Mouse (Mus musculus) myocyte (in vitro differentiated cells): ENCODE measurements around the gene Ago3.

Source experiments
- CEBPB ChIP-seq: IDR thresholded peaks from 2 replicates; pipeline ENCODE4 v1.6.1; 2011; ENCODE audit warnings: mild to moderate bottlenecking, moderate library complexity; ENCODE audit not compliant: poor library complexity, insufficient read depth, severe bottlenecking
- E2F4 ChIP-seq: IDR thresholded peaks from one replicate; pipeline ENCODE4 v1.6.1; 2011; ENCODE audit warnings: mild to moderate bottlenecking, control low read depth, moderate library complexity; ENCODE audit not compliant: insufficient read depth
- MAX ChIP-seq: IDR thresholded peaks from one replicate; pipeline ENCODE4 v1.6.1; 2011; ENCODE audit warnings: low read depth, mild to moderate bottlenecking, control low read depth
- MYOD1 ChIP-seq, 3 experiments: IDR thresholded peaks; one replicate each; pipeline ENCODE4 v1.6.1; 2011; ENCODE audit warnings: control low read depth in 2 of 3, low read depth in 2 of 3, mild to moderate bottlenecking in 2 of 3, moderate library complexity in 1 of 3; ENCODE audit not compliant: insufficient read length in 2 of 3, control insufficient read depth in 1 of 3
- MYOG ChIP-seq, 3 experiments: IDR thresholded peaks; one replicate each; pipeline ENCODE4 v1.6.1; 2011; ENCODE audit warnings: control low read depth in 2 of 3, low read depth in 2 of 3, mild to moderate bottlenecking in 2 of 3; ENCODE audit not compliant: insufficient read length in 2 of 3, control insufficient read depth in 1 of 3, insufficient read depth in 1 of 3
- POLR2A ChIP-seq: IDR thresholded peaks from one replicate; pipeline ENCODE4 v1.6.1; 2011; ENCODE audit warnings: low read depth, mild to moderate bottlenecking, control low read depth, moderate library complexity; ENCODE audit not compliant: insufficient read length
- POLR2AphosphoS2 ChIP-seq: IDR thresholded peaks from one replicate; pipeline ENCODE4 v1.6.1; 2011; ENCODE audit warnings: low read depth, control low read depth; ENCODE audit not compliant: insufficient read length
- SRF ChIP-seq: IDR thresholded peaks from one replicate; pipeline ENCODE4 v1.6.1; 2011; ENCODE audit warnings: low read depth; ENCODE audit not compliant: control insufficient read depth, insufficient read length
- TCF12 ChIP-seq: IDR thresholded peaks from one replicate; pipeline ENCODE4 v1.6.1; 2011; ENCODE audit warnings: mild to moderate bottlenecking, control low read depth; ENCODE audit not compliant: poor library complexity, insufficient read depth, severe bottlenecking
- TCF3 ChIP-seq: IDR thresholded peaks from one replicate; pipeline ENCODE4 v1.6.1; 2011; ENCODE audit warnings: low read depth, control low read depth; ENCODE audit not compliant: insufficient read length
- USF1 ChIP-seq: IDR thresholded peaks from one replicate; pipeline ENCODE4 v1.6.1; 2011; ENCODE audit warnings: low read depth, mild to moderate bottlenecking, control low read depth, moderate library complexity

DNA sequence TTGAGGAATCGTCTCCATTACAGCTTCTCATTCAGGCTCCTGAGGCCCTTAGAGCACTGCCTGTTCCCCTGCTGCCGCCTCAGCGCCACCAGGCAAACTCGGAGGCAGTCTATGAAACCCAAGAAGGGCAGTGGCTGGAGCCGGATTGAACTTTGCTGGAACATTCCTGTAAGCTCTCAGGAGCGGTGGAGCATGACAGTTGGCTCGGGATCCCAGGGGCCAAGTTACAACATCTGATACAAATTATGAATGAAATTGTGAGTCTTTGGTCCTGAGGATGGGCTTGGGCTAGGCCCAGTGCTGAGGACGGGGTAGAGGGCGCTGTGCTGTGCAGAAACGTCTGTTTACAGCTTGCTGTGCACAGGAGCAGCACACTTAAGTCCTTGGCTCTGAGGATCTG, 115.0 kb downstream of the Ago3 start:
- TF ChIP-seq POLR2A (no peak), E2F4 (no peak), MYOG (IDR thresholded peaks at IDR 0.05; ENCODE audit: control insufficient read depth in 1 of 3, insufficient read depth in 1 of 3, insufficient read length in 2 of 3, low read depth in 2 of 3) (no peak), USF1 (no peak), CEBPB (no peak), TCF3 (no peak), TCF12 (no peak), MAX (no peak), POLR2AphosphoS2 (peak; percentile 36), MYOD1 (IDR thresholded peaks at IDR 0.05; ENCODE audit: control insufficient read depth in 1 of 3, insufficient read length in 2 of 3, low read depth in 2 of 3) (no peak), SRF (no peak)
